Mouse (Mus musculus): ENCODE results near the gene Tob1.

The Tob1 gene

GRCm38 (mm10) chr11:94211124-94211603 lies at the start of gene Tob1:
Gene Tob1, plus strand, starts transcription at chr11:94211454.
- peak; percentile 94 to 98 for DNase-seq (ENCODE audit: low spot score in 2 of 2)

- DNase-seq (ENCODE audit: low spot score in 2 of 2) = no peak
These were observed 49.2 kb upstream of the Tob1 start for GRCm38 (mm10) chr11:94161867-94162581.

GRCm38 (mm10) chr11:94163005-94163767 lies 48.1 kb upstream of the Tob1 start:
- DNase-seq (ENCODE audit: low spot score in 2 of 2) = no peak

- no peak for DNase-seq (ENCODE audit: low spot score in 2 of 2)
These were observed 45.5 kb upstream of the Tob1 start for GRCm38 (mm10) chr11:94165745-94166144.

- DNase-seq (ENCODE audit: low spot score in 2 of 2) = no peak
These were observed 43.0 kb upstream of the Tob1 start for GRCm38 (mm10) chr11:94168238-94168637.

GRCm38 (mm10) chr11:94169596-94169995 lies 41.7 kb upstream of the Tob1 start:
- DNase-seq (ENCODE audit: low spot score in 2 of 2) = no peak

- no peak for DNase-seq (ENCODE audit: low spot score in 2 of 2)
These were observed 39.6 kb upstream of the Tob1 start for GRCm38 (mm10) chr11:94171691-94172090.

GRCm38 (mm10) chr11:94172186-94172585 lies 39.1 kb upstream of the Tob1 start:
- peak in 1 of 2 experiments; percentile 16 for DNase-seq (ENCODE audit: low spot score in 2 of 2)

GRCm38 (mm10) chr11:94173726-94174146 lies 37.5 kb upstream of the Tob1 start:
- DNase-seq (ENCODE audit: low spot score in 2 of 2) = no peak

GRCm38 (mm10) chr11:94175288-94175687 lies 36.0 kb upstream of the Tob1 start:
- no peak for DNase-seq (ENCODE audit: low spot score in 2 of 2)

- no peak for DNase-seq (ENCODE audit: low spot score in 2 of 2)
These were observed 35.6 kb upstream of the Tob1 start for GRCm38 (mm10) chr11:94175694-94176093.

GRCm38 (mm10) chr11:94177841-94178585 lies 33.2 kb upstream of the Tob1 start:
- no peak for DNase-seq (ENCODE audit: low spot score in 2 of 2)

- DNase-seq (ENCODE audit: low spot score in 2 of 2) = no peak
These were observed 31.5 kb upstream of the Tob1 start for GRCm38 (mm10) chr11:94179768-94180167.

- DNase-seq (ENCODE audit: low spot score in 2 of 2) = no peak
These were observed 31.1 kb upstream of the Tob1 start for GRCm38 (mm10) chr11:94180194-94180593.

GRCm38 (mm10) chr11:94181694-94182093 lies 29.6 kb upstream of the Tob1 start:
- no peak for DNase-seq (ENCODE audit: low spot score in 2 of 2)

GRCm38 (mm10) chr11:94182711-94183110 lies 28.5 kb upstream of the Tob1 start:
- no peak for DNase-seq (ENCODE audit: low spot score in 2 of 2)

GRCm38 (mm10) chr11:94183120-94183519 lies 28.1 kb upstream of the Tob1 start:
- DNase-seq (ENCODE audit: low spot score in 2 of 2) = no peak

GRCm38 (mm10) chr11:94183671-94184070 lies 27.6 kb upstream of the Tob1 start:
- DNase-seq (ENCODE audit: low spot score in 2 of 2) = no peak

- no peak for DNase-seq (ENCODE audit: low spot score in 2 of 2)
These were observed 21.7 kb upstream of the Tob1 start for GRCm38 (mm10) chr11:94189579-94189978.

GRCm38 (mm10) chr11:94190665-94191064 lies 20.6 kb upstream of the Tob1 start:
- no peak for DNase-seq (ENCODE audit: low spot score in 2 of 2)

GRCm38 (mm10) chr11:94193109-94193508 lies 18.1 kb upstream of the Tob1 start:
- DNase-seq (ENCODE audit: low spot score in 2 of 2) = no peak

- no peak for DNase-seq (ENCODE audit: low spot score in 2 of 2)
These were observed 14.9 kb upstream of the Tob1 start for GRCm38 (mm10) chr11:94196311-94196710.

Measured in spleen, postnatal 10 days (tissue).